ENCODE assay signal across 36 mouse cellular contexts in genomic region chr17:60965660-60966059, GRCm38 (mm10).
DNase-seq lines count a peak whose midpoint lies in the region; ATAC-seq and TF ChIP-seq lines count a peak whose summit lies in the region.
"Had no signal": no experiment of that assay in that cellular context is flagged by ENCODE, and none has a peak within 500 bp of the region (broad histone marks: within the 10 kb centered on the region; RNA-seq: fewer than 3 reads in every experiment).

No protein-coding gene starts in this region.

- H3K9ac ChIP-seq in hindbrain, postnatal 0 days (replicated peaks; ENCODE audit: low read length) = no peak overlapping the region
- H3K9ac ChIP-seq in ES-E14 (ENCODE audit: insufficient read depth, low read depth, low read length, poor library complexity, severe bottlenecking) = no peak overlapping the region
- H3K9ac ChIP-seq in kidney, embryonic 16.5 days (replicated peaks; ENCODE audit: low read length) = no peak overlapping the region
- H3K9ac ChIP-seq: embryonic facial prominence, embryonic 12.5 days; hindbrain, embryonic 13.5 days; kidney, embryonic 15.5 days; limb, embryonic 15.5 days; liver, embryonic 13.5 days; neural tube, embryonic 15.5 days had no signal

- TF ChIP-seq POLR2A in brain, embryonic 14.5 days (IDR thresholded peaks at IDR 0.05; ENCODE audit: borderline replicate concordance, extremely low read depth, insufficient read depth, insufficient read length, poor library complexity, severe bottlenecking) = no peak

- ATAC-seq in hindbrain, postnatal 0 days = no peak
- ATAC-seq in kidney, embryonic 16.5 days (ENCODE audit: low FRiP score, low TSS enrichment) = no peak
- ATAC-seq: lung, postnatal 0 days had no signal

- in situ Hi-C loops in ES-E14 (cut with MboI; ENCODE audit: low sequenced_read_pairs in 2 of 2, unreplicated experiment in 2 of 2) = no loop called here

- no peaks in the 10 kb centered on the region for H3K9me3 ChIP-seq in hindbrain, postnatal 0 days (ENCODE audit: low read length)
- H3K9me3 ChIP-seq in hindbrain, embryonic 10.5 days = no peaks in the 10 kb centered on the region
- no peaks in the 10 kb centered on the region for H3K9me3 ChIP-seq in ES-E14 (ENCODE audit: control insufficient read depth, insufficient read depth, low read depth, low read length)
- H3K9me3 ChIP-seq in kidney, embryonic 16.5 days (ENCODE audit: low read length) = no peaks in the 10 kb centered on the region
- H3K9me3 ChIP-seq: embryonic facial prominence, embryonic 12.5 days; G1E; hindbrain, embryonic 13.5 days; kidney, embryonic 15.5 days; limb, embryonic 10.5 days; limb, embryonic 15.5 days; liver, embryonic 13.5 days; neural tube, embryonic 15.5 days had no signal

- 43% methylated on average over 2 of the region's 2 CpGs for WGBS in hindbrain, postnatal 0 days
- WGBS in hindbrain, embryonic 10.5 days = 63% methylated on average over 2 of the region's 2 CpGs
- WGBS in kidney, embryonic 16.5 days = 74% methylated on average over 2 of the region's 2 CpGs

- H3K27ac ChIP-seq in hindbrain, postnatal 0 days = no peak overlapping the region
- no peak overlapping the region for H3K27ac ChIP-seq in hindbrain, embryonic 10.5 days
- no peak overlapping the region for H3K27ac ChIP-seq in ES-E14 (ENCODE audit: insufficient read depth, low read depth, low read length, poor library complexity, severe bottlenecking)
- no peak overlapping the region for H3K27ac ChIP-seq in kidney, embryonic 16.5 days (ENCODE audit: low read length)
- H3K27ac ChIP-seq: embryonic facial prominence, embryonic 12.5 days; hindbrain, embryonic 13.5 days; kidney, embryonic 15.5 days; layer of hippocampus, adult 2 months; limb, embryonic 10.5 days; limb, embryonic 15.5 days; liver, embryonic 13.5 days; neural tube, embryonic 15.5 days; stomach, postnatal 0 days had no signal

- TF ChIP-seq CTCF in hindbrain, postnatal 0 days (IDR thresholded peaks at IDR 0.05; ENCODE audit: low read depth) = no peak
- no peak for TF ChIP-seq CTCF in brain, embryonic 14.5 days (IDR thresholded peaks at IDR 0.05; ENCODE audit: borderline replicate concordance, extremely low read depth, insufficient read depth, insufficient read length)

- no peak overlapping the region for H3K4me3 ChIP-seq in hindbrain, postnatal 0 days (ENCODE audit: low read length)
- no peak overlapping the region for H3K4me3 ChIP-seq in hindbrain, embryonic 10.5 days
- no peak overlapping the region for H3K4me3 ChIP-seq in ES-E14 (ENCODE audit: insufficient read depth in 1 of 2, low read depth in 1 of 2, low read length in 2 of 2, poor library complexity in 1 of 2, severe bottlenecking in 1 of 2)
- H3K4me3 ChIP-seq in kidney, embryonic 16.5 days (ENCODE audit: low read length) = no peak overlapping the region
- H3K4me3 ChIP-seq: embryonic facial prominence, embryonic 12.5 days; hindbrain, embryonic 13.5 days; kidney, embryonic 15.5 days; layer of hippocampus, adult 2 months; limb, embryonic 10.5 days; limb, embryonic 15.5 days; liver, embryonic 13.5 days; megakaryocyte, embryonic 14.5 days; neural tube, embryonic 15.5 days had no signal

- H3K4me2 ChIP-seq in hindbrain, postnatal 0 days (ENCODE audit: low read depth, low read length) = no peak overlapping the region
- H3K4me2 ChIP-seq in kidney, embryonic 16.5 days (replicated peaks; ENCODE audit: low read depth, low read length) = no peak overlapping the region
- H3K4me2 ChIP-seq: embryonic facial prominence, embryonic 12.5 days; heart, embryonic 11.5 days; hindbrain, embryonic 13.5 days; kidney, embryonic 15.5 days; limb, embryonic 15.5 days; liver, embryonic 13.5 days; neural tube, embryonic 15.5 days had no signal

- no peaks in the 10 kb centered on the region for H3K27me3 ChIP-seq in hindbrain, postnatal 0 days (ENCODE audit: insufficient read depth, low read length)
- no peaks in the 10 kb centered on the region for H3K27me3 ChIP-seq in hindbrain, embryonic 10.5 days (ENCODE audit: insufficient read depth, poor library complexity, severe bottlenecking)
- no peaks in the 10 kb centered on the region for H3K27me3 ChIP-seq in kidney, embryonic 16.5 days (ENCODE audit: insufficient read depth, low read length)
- H3K27me3 ChIP-seq: embryonic facial prominence, embryonic 12.5 days; hindbrain, embryonic 13.5 days; kidney, embryonic 15.5 days; limb, embryonic 15.5 days; liver, embryonic 13.5 days; megakaryocyte, embryonic 14.5 days; neural tube, embryonic 15.5 days had no signal

- H3K4me1 ChIP-seq in hindbrain, postnatal 0 days (ENCODE audit: insufficient read depth, low read length) = no peaks in the 10 kb centered on the region
- no peaks in the 10 kb centered on the region for H3K4me1 ChIP-seq in hindbrain, embryonic 10.5 days (replicated peaks)
- H3K4me1 ChIP-seq in ES-E14 (ENCODE audit: control insufficient read depth in 2 of 2, insufficient read depth in 2 of 2, low read length in 2 of 2, poor library complexity in 1 of 2) = no peaks in the 10 kb centered on the region
- H3K4me1 ChIP-seq in kidney, embryonic 16.5 days (ENCODE audit: insufficient read depth, low read length) = no peaks in the 10 kb centered on the region
- H3K4me1 ChIP-seq: embryonic facial prominence, embryonic 12.5 days; hindbrain, embryonic 13.5 days; kidney, embryonic 15.5 days; limb, embryonic 10.5 days; limb, embryonic 15.5 days; liver, embryonic 13.5 days; megakaryocyte, embryonic 14.5 days; neural tube, embryonic 15.5 days had no signal

- H3K36me3 ChIP-seq in hindbrain, postnatal 0 days (ENCODE audit: insufficient read depth, low read length) = no peaks in the 10 kb centered on the region
- H3K36me3 ChIP-seq in hindbrain, embryonic 10.5 days = no peaks in the 10 kb centered on the region
- no peaks in the 10 kb centered on the region for H3K36me3 ChIP-seq in ES-E14 (ENCODE audit: control insufficient read depth, insufficient read depth, low read length, poor library complexity, severe bottlenecking)
- no peaks in the 10 kb centered on the region for H3K36me3 ChIP-seq in kidney, embryonic 16.5 days (ENCODE audit: insufficient read depth, low read length)
- H3K36me3 ChIP-seq: embryonic facial prominence, embryonic 12.5 days; G1E; hindbrain, embryonic 13.5 days; kidney, embryonic 15.5 days; limb, embryonic 10.5 days; limb, embryonic 15.5 days; liver, embryonic 13.5 days; neural tube, embryonic 15.5 days had no signal

- peak; percentile 9 for DNase-seq in hindbrain, postnatal 0 days (ENCODE audit: low spot score)
- no peak for DNase-seq in hindbrain, embryonic 10.5 days (ENCODE audit: low spot score)
- DNase-seq in ES-CJ7 (ENCODE audit: low read depth, low spot score) (peak; percentile 47), ES-E14 (ENCODE audit: low read depth, low spot score) (peak; percentile 46)
- peak; percentile 71 for DNase-seq in brain, embryonic 14.5 days (ENCODE audit: low read depth)
- no peak for DNase-seq in heart, adult 11 months
- DNase-seq: adrenal gland, postnatal 25 days; B cell, adult 2 months; cerebellum, adult 11 months; cerebellum, adult 9-10 months; cerebellum, postnatal 36 days; gastrocnemius, postnatal 25 days; heart, adult 18-20 months; heart, postnatal 36 days; kidney, adult 18-20 months; kidney, postnatal 36 days; layer of hippocampus, postnatal 36 days; liver, embryonic 13.5 days; lung, adult 18-20 months; lung, postnatal 4 days; right cerebral cortex, postnatal 4 days; thymus, adult 18-20 months; thymus, postnatal 25 days had no signal

TF ChIP-seq in ES-E14, 5 proteins besides CTCF, POLR2A, EP300 and RAD21:
- TF ChIP-seq CHD2 (IDR thresholded peaks at IDR 0.05; ENCODE audit: low read depth, low read length) (no peak), HCFC1 (IDR thresholded peaks at IDR 0.05; ENCODE audit: borderline replicate concordance, insufficient read depth, low read length) (no peak), ZNF384 (IDR thresholded peaks at IDR 0.05; ENCODE audit: low read depth, low read length) (no peak), ZC3H11A (IDR thresholded peaks at IDR 0.05; ENCODE audit: borderline replicate concordance, low read depth, low read length) (no peak), MAFK (IDR thresholded peaks at IDR 0.05; ENCODE audit: insufficient read depth, low read depth, low read length) (no peak)

Comparison
In these comparisons a context has a peak if more than half of its experiments do, and no peak if none do; other contexts are left out.
1. DNase-seq: peak in hindbrain, postnatal 0 days (single experiment), ES-CJ7 (single experiment), ES-E14 (single experiment) and brain, embryonic 14.5 days (single experiment); none in hindbrain, embryonic 10.5 days (single experiment) and heart, adult 11 months (single experiment).